9 mouse cellular contexts compared by ENCODE assay signal in the genomic region with DNA sequence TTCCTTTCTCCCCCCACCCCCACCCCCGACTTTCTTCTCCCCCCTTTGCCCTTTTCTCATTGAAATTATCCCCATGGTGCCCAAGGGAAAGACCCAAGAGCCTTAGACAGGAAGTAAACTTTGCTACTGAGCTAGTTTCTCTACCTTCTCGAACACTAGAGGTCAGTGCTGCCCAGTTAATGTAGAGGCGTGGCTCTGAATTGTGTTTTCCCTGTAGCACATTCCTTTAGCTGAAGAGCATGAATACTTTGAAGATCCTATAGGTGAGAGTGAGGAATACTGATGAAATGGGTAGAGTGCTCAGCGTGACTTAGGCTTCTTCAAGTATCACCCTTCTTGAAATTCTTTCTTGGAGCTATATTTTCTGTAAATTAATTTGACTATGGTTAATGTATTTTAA. TPM values are rescaled to one million over a fixed set of nuclear protein-coding genes. Genes with fewer than 3 reads are reported as not detected.
DNase-seq lines count a peak whose midpoint lies in the region; ATAC-seq lines count a peak whose summit lies in the region.
"Had no signal": no experiment of that assay in that cellular context is flagged by ENCODE, and none has a peak within 500 bp of the region (broad histone marks: within the 10 kb centered on the region; RNA-seq: fewer than 3 reads in every experiment).

No protein-coding gene starts in this region.

- no peaks in the 10 kb centered on the region for H3K9me3 ChIP-seq in midbrain, embryonic 16.5 days (replicated peaks; ENCODE audit: control insufficient read depth, low read length, poor library complexity, severe bottlenecking)

- no peaks in the 10 kb centered on the region for H3K27me3 ChIP-seq in midbrain, embryonic 16.5 days (ENCODE audit: control insufficient read depth, insufficient read depth, low read depth, low read length)

- ATAC-seq in midbrain, embryonic 16.5 days: peak; percentile 69
- no peak for ATAC-seq in activated CD4-positive, CD25-positive, alpha-beta regulatory T cell, adult 4 months

- H3K4me2 ChIP-seq in midbrain, embryonic 16.5 days (ENCODE audit: low read length): peak overlapping the region; percentile 53; the same call in 1 of the 2 replicates

- DNase-seq in ovary, postnatal 14 days (ENCODE audit: low spot score): peak; percentile 25
- no peak for DNase-seq in ovary, postnatal 10 days (ENCODE audit: low spot score)
- peak; percentile 27 for DNase-seq in embryo, embryonic 9.5 days (ENCODE audit: extremely low spot score)
- peak; percentile 15 to 19 for DNase-seq in kidney, postnatal 4 days
- DNase-seq in urinary bladder, postnatal 10 days (ENCODE audit: low spot score): no peak
- no peak for DNase-seq in thymus, postnatal 0 days (ENCODE audit: low spot score)

- H3K27ac ChIP-seq in midbrain, embryonic 16.5 days (ENCODE audit: low read length): no peak overlapping the region

- no peaks in the 10 kb centered on the region for H3K36me3 ChIP-seq in midbrain, embryonic 16.5 days (ENCODE audit: control insufficient read depth, insufficient read depth, low read length)

- H3K9ac ChIP-seq in midbrain, embryonic 16.5 days (ENCODE audit: low read depth, low read length): no peak overlapping the region

- peak overlapping the region; percentile 48 for H3K4me3 ChIP-seq in midbrain, embryonic 16.5 days (ENCODE audit: low read depth, low read length)

- H3K4me1 ChIP-seq in midbrain, embryonic 16.5 days (ENCODE audit: control insufficient read depth, insufficient read depth, low read length): no peaks in the 10 kb centered on the region; the same call in 1 of the 2 replicates

- WGBS in midbrain, embryonic 16.5 days: 2% methylated on average over 4 of the region's 4 CpGs

RNA-seq across cellular contexts. Expression of a gene that starts 1.6 kb away (rescaled TPM):
- polyA plus RNA-seq in midbrain, embryonic 16.5 days (2015; fragmentation: Nextera tagmentation; extraction: Ambion mirVana): 3.5 and 5.2 TPM in 2 replicates
- polyA plus RNA-seq in activated CD4-positive, CD25-positive, alpha-beta regulatory T cell, adult 4 months (2017; shearing (Covaris generic)): not detected
- polyA plus RNA-seq in thymus, postnatal 0 days (2015; fragmentation: Nextera tagmentation; extraction: Ambion mirVana): 0.03 TPM in 1 of 2 replicates, not detected in the other
- polyA plus RNA-seq: intestine, embryonic 14.5 days had no signal

Comparison
In these comparisons a context has a peak if more than half of its experiments do, and no peak if none do; other contexts are left out.
1. DNase-seq: peak in ovary, postnatal 14 days (single experiment), embryo, embryonic 9.5 days (single experiment) and kidney, postnatal 4 days (2 of 2); none in ovary, postnatal 10 days (single experiment), urinary bladder, postnatal 10 days (single experiment) and thymus, postnatal 0 days (single experiment).